Mouse (Mus musculus): ENCODE data around the gene Gpr132.
"Not testable (repeated sequence)": the region's sequence is repeated elsewhere in the genome, so short reads cannot be mapped to it uniquely, and the experiment has no call there.

Gpr132 gene

GRCm38 (mm10) chr12:112854610-112855333 lies 13.3 kb downstream of the Gpr132 start:
- no peak for DNase-seq (ENCODE audit: low read depth in 1 of 2, low spot score in 2 of 2)

GRCm38 (mm10) chr12:112853050-112853729 lies 14.8 kb downstream of the Gpr132 start:
- no peak for DNase-seq (ENCODE audit: low read depth in 1 of 2, low spot score in 2 of 2)

GRCm38 (mm10) chr12:112851116-112851515 lies 16.9 kb downstream of the Gpr132 start:
- no peak for DNase-seq (ENCODE audit: low read depth in 1 of 2, low spot score in 2 of 2)

- no peak for DNase-seq (ENCODE audit: low read depth in 1 of 2, low spot score in 2 of 2)
Observed at GRCm38 (mm10) chr12:112850344-112850743, 17.7 kb downstream of the Gpr132 start.

- no peak for DNase-seq (ENCODE audit: low read depth in 1 of 2, low spot score in 2 of 2)
Observed at GRCm38 (mm10) chr12:112849235-112850022, 18.6 kb downstream of the Gpr132 start.

GRCm38 (mm10) chr12:112847880-112848279 lies 20.1 kb downstream of the Gpr132 start:
- no peak for DNase-seq (ENCODE audit: low read depth in 1 of 2, low spot score in 2 of 2)

GRCm38 (mm10) chr12:112843803-112844202 lies 24.2 kb downstream of the Gpr132 start:
- DNase-seq (ENCODE audit: low read depth in 1 of 2, low spot score in 2 of 2) = peak in 1 of 2 experiments; percentile 78

- DNase-seq (ENCODE audit: low read depth in 1 of 2, low spot score in 2 of 2) = not testable (repeated sequence)
Observed at GRCm38 (mm10) chr12:112842128-112842527, 25.9 kb downstream of the Gpr132 start.

GRCm38 (mm10) chr12:112841338-112841892 lies 26.6 kb downstream of the Gpr132 start:
- DNase-seq (ENCODE audit: low read depth in 1 of 2, low spot score in 2 of 2) = not testable (repeated sequence)

GRCm38 (mm10) chr12:112840209-112841086 lies 27.6 kb downstream of the Gpr132 start:
- DNase-seq (ENCODE audit: low read depth in 1 of 2, low spot score in 2 of 2) = peak in 1 of 2 experiments; percentile 26

- no peak for DNase-seq (ENCODE audit: low read depth in 1 of 2, low spot score in 2 of 2)
Observed at GRCm38 (mm10) chr12:112835046-112835445, 33.0 kb downstream of the Gpr132 start.

- no peak for DNase-seq (ENCODE audit: low read depth in 1 of 2, low spot score in 2 of 2)
Observed at GRCm38 (mm10) chr12:112833527-112833926, 34.5 kb downstream of the Gpr132 start.

- no peak for DNase-seq (ENCODE audit: low read depth in 1 of 2, low spot score in 2 of 2)
Observed at GRCm38 (mm10) chr12:112832411-112832810, 35.6 kb downstream of the Gpr132 start.

- DNase-seq (ENCODE audit: low read depth in 1 of 2, low spot score in 2 of 2) = no peak
Observed at GRCm38 (mm10) chr12:112830570-112830969, 37.5 kb downstream of the Gpr132 start.

- DNase-seq (ENCODE audit: low read depth in 1 of 2, low spot score in 2 of 2) = no peak
Observed at GRCm38 (mm10) chr12:112830141-112830540, 37.9 kb downstream of the Gpr132 start.

GRCm38 (mm10) chr12:112829244-112829864 lies 38.7 kb downstream of the Gpr132 start, which contains the start of gene Cdca4:
TSS of gene Cdca4 (minus strand) at chr12:112829423.
- DNase-seq (ENCODE audit: low read depth in 1 of 2, low spot score in 2 of 2) = peak; percentile 94 to 95

GRCm38 (mm10) chr12:112828501-112829243 lies 39.4 kb downstream of the Gpr132 start:
- no peak for DNase-seq (ENCODE audit: low read depth in 1 of 2, low spot score in 2 of 2)

GRCm38 (mm10) chr12:112825901-112826300 lies 42.1 kb downstream of the Gpr132 start:
- DNase-seq (ENCODE audit: low read depth in 1 of 2, low spot score in 2 of 2) = no peak

GRCm38 (mm10) chr12:112823221-112823620 lies 44.8 kb downstream of the Gpr132 start:
- DNase-seq (ENCODE audit: low read depth in 1 of 2, low spot score in 2 of 2) = no peak

Data from monocyte, adult 2 months (primary cell).